Mouse (Mus musculus) liver, embryonic 14.5 days (tissue): ENCODE results near the gene Cuedc1. TPM values are rescaled to one million over a fixed set of nuclear protein-coding genes. Genes with fewer than 3 reads are reported as not detected.

ENCODE experiments used
- ATAC-seq: fragments of 200-750 bp; cut with Nextera tagmentation; 2 replicates; pipeline ENCODE4 v1.8.0; 2017; ENCODE audit warnings: moderate number of reproducible peaks, mild to moderate bottlenecking, moderate library complexity; ENCODE audit not compliant: insufficient read depth
- DNase-seq, 3 experiments: peaks; one replicate each; pipeline ENCODE4 v3.0.0-alpha.2; 2012 to 2013; ENCODE audit warnings: low read depth in 3 of 3, low spot score in 3 of 3
- H3K27ac ChIP-seq: fragments of 300-500 bp; sonication (generic); 2 replicates; pipeline ENCODE4 v1.5.1; 2014; ENCODE audit warnings: moderate library complexity, mild to moderate bottlenecking, control low read depth, inconsistent platforms
- H3K27me3 ChIP-seq: fragments of 300-500 bp; sonication (generic); 2 replicates; pipeline ENCODE4 v1.6.1; 2014; ENCODE audit warnings: mild to moderate bottlenecking, low read length, moderate library complexity; ENCODE audit not compliant: control insufficient read depth, insufficient read depth
- H3K36me3 ChIP-seq: fragments of 300-500 bp; sonication (generic); replicated peaks from 2 replicates; pipeline ENCODE4 v1.6.1; 2014; ENCODE audit warnings: low read depth; ENCODE audit not compliant: control insufficient read depth, insufficient read depth
- H3K4me1 ChIP-seq, 2 experiments: fragments of 200-500 bp in 1 of 2; fragments of 300-500 bp in 1 of 2; sonication (generic) in 1 of 2; replicated peaks; 2 replicates each; pipeline ENCODE4 v1.6.1; 2012 to 2014; ENCODE audit warnings: antibody characterized with exemption in 1 of 2, inconsistent platforms in 1 of 2, low read length in 1 of 2; ENCODE audit not compliant: control insufficient read depth in 2 of 2, insufficient read depth in 2 of 2
- H3K4me2 ChIP-seq: fragments of 300-500 bp; sonication (generic); 2 replicates; pipeline ENCODE4 v1.6.1; 2014; ENCODE audit warnings: low read depth, mild to moderate bottlenecking, control low read depth, moderate library complexity
- H3K4me3 ChIP-seq, 2 experiments: fragments of 200-500 bp in 1 of 2; fragments of 300-500 bp in 1 of 2; sonication (generic) in 1 of 2; 2 replicates each; pipeline ENCODE4 v1.5.1; 2012 to 2014; ENCODE audit warnings: low read depth in 2 of 2, low read length in 2 of 2, mild to moderate bottlenecking in 2 of 2, control low read depth in 1 of 2, inconsistent platforms in 1 of 2, moderate library complexity in 1 of 2; ENCODE audit not compliant: insufficient read depth in 1 of 2
- H3K9ac ChIP-seq: fragments of 300-500 bp; sonication (generic); replicated peaks from 2 replicates; pipeline ENCODE4 v1.6.1; 2014; ENCODE audit warnings: mild to moderate bottlenecking, control low read depth, moderate library complexity
- H3K9me3 ChIP-seq: fragments of 300-500 bp; sonication (generic); 2 replicates; pipeline ENCODE4 v1.6.1; 2016; ENCODE audit warnings: low read length, mixed read lengths; ENCODE audit not compliant: control insufficient read depth
- CTCF ChIP-seq: IDR thresholded peaks from 2 replicates; pipeline ENCODE4 v1.5.1; 2016; ENCODE audit warnings: antibody characterized with exemption, low read depth, control low read depth
- EP300 ChIP-seq: IDR thresholded peaks from 2 replicates; pipeline ENCODE4 v1.6.1; 2016; ENCODE audit warnings: antibody characterized with exemption, low read depth
- WGBS: fragments of 180-500 bp; shearing (Covaris S2); extraction: QIAGEN DNeasy Blood & Tissue Kit; methylation state at CpG from one replicate; pipeline ENCODE4 v1.1.7; 2014; ENCODE audit not compliant: insufficient replicate concordance; 5-methylcytosine and 5-hydroxymethylcytosine counted together
- polyA plus RNA-seq, 2 experiments: library from polyadenylated mRNA; depleted of rRNA in 1 of 2; stranded (reverse) in 1 of 2; unstranded in 1 of 2; fragments of >200 nt; fragmentation: Nextera tagmentation in 1 of 2; extraction: Ambion mirVana in 1 of 2; gene quantifications; 2 replicates each; pipeline versions ENCODE4 v1.2.1 to v1.2.3; 2012 to 2014

Gene Cuedc1
- polyA plus RNA-seq, 2 experiments, result 0.36 to 0.96 TPM

- TF ChIP-seq EP300, result no peak
- no peak for TF ChIP-seq CTCF
- DNase-seq, result no peak
- Histone ChIP-seq H3K27ac (no peak overlapping the region), H3K36me3 (peaks cover 36% of the 10 kb centered on the region), H3K4me1 (peaks cover 0 to 6% of the 10 kb centered on the region in 2 experiments; a peak in 3 of 4 replicates), H3K27me3 (no peaks in the 10 kb centered on the region), H3K4me2 (no peak overlapping the region), H3K9ac (no peak overlapping the region), H3K9me3 (no peaks in the 10 kb centered on the region), H3K4me3 (no peak overlapping the region)
- ATAC-seq, result no peak
- 31% methylated on average over 6 of the region's 6 CpGs for WGBS
These were observed 14.2 kb upstream of the Cuedc1 start for GRCm38 (mm10) chr11:88083699-88084098.

GRCm38 (mm10) chr11:88086737-88087627 is 10.9 kb upstream of the Cuedc1 start:
- Histone ChIP-seq H3K4me1 (peaks cover 0 to 6% of the 10 kb centered on the region in 2 experiments; a peak in 3 of 4 replicates), H3K36me3 (peaks cover 7% of the 10 kb centered on the region; the same call in 1 of the 2 replicates), H3K27ac (no peak overlapping the region), H3K9ac (peak overlapping the region; percentile 23; the same call in 1 of the 2 replicates), H3K27me3 (no peaks in the 10 kb centered on the region), H3K9me3 (no peaks in the 10 kb centered on the region), H3K4me3 (peak overlapping the region; percentile 1 to 9; a peak in 2 of 4 replicates), H3K4me2 (peak overlapping the region; percentile 53)
- 8% methylated on average over 25 of the region's 25 CpGs for WGBS
- ATAC-seq (peak; percentile 91), DNase-seq (peak; percentile 65 to 74 (median 65))
- TF ChIP-seq EP300 (no peak), CTCF (no peak)

- peaks cover 0 to 6% of the 10 kb centered on the region in 2 experiments; a peak in 3 of 4 replicates for H3K4me1 ChIP-seq
- 47% methylated on average over 5 of the region's 5 CpGs for WGBS
- H3K4me3 ChIP-seq, result no peak overlapping the region
- TF ChIP-seq CTCF (no peak), EP300 (no peak)
- ATAC-seq (no peak), DNase-seq (no peak)
- H3K36me3 ChIP-seq, result no peaks in the 10 kb centered on the region
- H3K27me3 ChIP-seq, result no peaks in the 10 kb centered on the region
- H3K4me2 ChIP-seq, result no peak overlapping the region
- no peaks in the 10 kb centered on the region for H3K9me3 ChIP-seq
- no peak overlapping the region for H3K27ac ChIP-seq
- no peak overlapping the region for H3K9ac ChIP-seq
These were observed 8.7 kb upstream of the Cuedc1 start for GRCm38 (mm10) chr11:88089150-88089549.

GRCm38 (mm10) chr11:88090293-88090692 is 7.6 kb upstream of the Cuedc1 start:
- WGBS, result 54% methylated on average over 5 of the region's 5 CpGs
- Histone ChIP-seq H3K27ac (no peak overlapping the region), H3K9me3 (no peaks in the 10 kb centered on the region), H3K4me2 (no peak overlapping the region), H3K4me3 (no peak overlapping the region), H3K27me3 (peaks cover 3% of the 10 kb centered on the region), H3K4me1 (peaks cover 0 to 6% of the 10 kb centered on the region in 2 experiments; a peak in 3 of 4 replicates), H3K36me3 (no peaks in the 10 kb centered on the region), H3K9ac (no peak overlapping the region)
- ATAC-seq, result no peak
- TF ChIP-seq EP300 (no peak), CTCF (no peak)
- DNase-seq, result no peak

GRCm38 (mm10) chr11:88091949-88092348 is 5.9 kb upstream of the Cuedc1 start:
- WGBS, result 11% methylated on average over 1 of the region's 1 CpGs
- no peak for TF ChIP-seq CTCF
- no peak for TF ChIP-seq EP300
- H3K27me3 ChIP-seq, result peaks cover 12% of the 10 kb centered on the region
- no peak overlapping the region for H3K27ac ChIP-seq
- H3K4me3 ChIP-seq, result no peak overlapping the region
- DNase-seq (no peak), ATAC-seq (no peak)
- no peak overlapping the region for H3K4me2 ChIP-seq
- H3K4me1 ChIP-seq, result no peaks in the 10 kb centered on the region; a peak in 1 of 4 replicates
- H3K9ac ChIP-seq, result no peak overlapping the region
- no peaks in the 10 kb centered on the region for H3K36me3 ChIP-seq
- H3K9me3 ChIP-seq, result no peaks in the 10 kb centered on the region
